Mouse (Mus musculus) kidney, postnatal 0 days (tissue): ENCODE results near the gene Arpc4. TPM values are rescaled to one million over a fixed set of nuclear protein-coding genes. Genes with fewer than 3 reads are reported as not detected.

Source experiments
- ATAC-seq: fragments of 200-750 bp; cut with Nextera tagmentation; replicated peaks from 2 replicates; pipeline ENCODE4 v1.8.0; 2017; ENCODE audit warnings: low read depth, moderate number of reproducible peaks, moderate TSS enrichment, moderate library complexity; ENCODE audit not compliant: low FRiP score
- DNase-seq: peaks from one replicate; pipeline ENCODE4 v3.0.0-alpha.2; 2016; ENCODE audit warnings: low spot score
- H3K27ac ChIP-seq: fragments of 300-500 bp; sonication (generic); 2 replicates; pipeline ENCODE4 v1.5.1; 2014; ENCODE audit warnings: mild to moderate bottlenecking
- H3K27me3 ChIP-seq: fragments of 300-500 bp; sonication (generic); 2 replicates; pipeline ENCODE4 v1.6.1; 2014; ENCODE audit warnings: low read length, mixed read lengths; ENCODE audit not compliant: insufficient read depth
- H3K36me3 ChIP-seq: fragments of 300-500 bp; sonication (generic); 2 replicates; pipeline ENCODE4 v1.6.1; 2014; ENCODE audit warnings: low read length, mixed read lengths; ENCODE audit not compliant: insufficient read depth
- H3K4me1 ChIP-seq: fragments of 300-500 bp; sonication (generic); replicated peaks from 2 replicates; pipeline ENCODE4 v1.6.1; 2014; ENCODE audit warnings: antibody characterized with exemption, low read length, mixed read lengths; ENCODE audit not compliant: insufficient read depth
- H3K4me2 ChIP-seq: fragments of 300-500 bp; sonication (generic); 2 replicates; pipeline ENCODE4 v1.6.1; 2014; ENCODE audit warnings: mild to moderate bottlenecking, low read length, moderate library complexity, mixed read lengths
- H3K4me3 ChIP-seq: fragments of 300-500 bp; sonication (generic); replicated peaks from 2 replicates; pipeline ENCODE4 v1.5.1; 2014; ENCODE audit warnings: low read depth, low read length
- H3K9ac ChIP-seq: fragments of 300-500 bp; sonication (generic); 2 replicates; pipeline ENCODE4 v1.6.1; 2014; ENCODE audit warnings: low read depth, low read length
- H3K9me3 ChIP-seq: fragments of 300-500 bp; sonication (generic); replicated peaks from 2 replicates; pipeline ENCODE4 v1.6.1; 2016; ENCODE audit warnings: low read length, inconsistent platforms, mixed read lengths
- CTCF ChIP-seq: IDR thresholded peaks from 2 replicates; pipeline ENCODE4 v1.5.1; 2016; ENCODE audit warnings: antibody characterized with exemption, low read depth, mild to moderate bottlenecking, moderate library complexity
- WGBS: fragments of 180-500 bp; shearing (Covaris S2); extraction: QIAGEN DNeasy Blood & Tissue Kit; methylation state at CpG from one replicate; pipeline ENCODE4 v1.1.7; 2014; 5-methylcytosine and 5-hydroxymethylcytosine counted together
- polyA plus RNA-seq: library from polyadenylated mRNA; unstranded; fragments of >200 nt; fragmentation: Nextera tagmentation; extraction: Ambion mirVana; gene quantifications from 2 replicates; pipeline ENCODE4 v1.2.1, GENCODE M21; 2015

Gene Arpc4
- polyA plus RNA-seq, 1 experiment from 2014 or later: 375 TPM

GRCm38 (mm10) chr6:113393951-113394350 lies 16.0 kb downstream of the Arpc4 start:
- Histone ChIP-seq H3K36me3 (peaks cover 17% of the 10 kb centered on the region), H3K4me1 (0 out of 2 replicates have a peak, but pooled peaks cover 5% of the 10 kb centered on the region), H3K4me2 (no peak overlapping the region), H3K9me3 (no peaks in the 10 kb centered on the region), H3K9ac (no peak overlapping the region), H3K27ac (no peak overlapping the region), H3K4me3 (no peak overlapping the region), H3K27me3 (no peaks in the 10 kb centered on the region)
- no peak for TF ChIP-seq CTCF
- 85% methylated on average over 6 of the region's 6 CpGs for WGBS
- DNase-seq (no peak), ATAC-seq (no peak)

GRCm38 (mm10) chr6:113394811-113395210 lies 16.9 kb downstream of the Arpc4 start:
- ATAC-seq: no peak

GRCm38 (mm10) chr6:113395501-113395900 lies 17.6 kb downstream of the Arpc4 start:
- ATAC-seq: no peak

More at GRCm38 (mm10) chr6:113394811-113395210, 16.9 kb downstream of the Arpc4 start:
- DNase-seq: no peak
- TF ChIP-seq CTCF: no peak
- Histone ChIP-seq H3K9me3 (no peaks in the 10 kb centered on the region), H3K4me2 (no peak overlapping the region), H3K9ac (no peak overlapping the region), H3K27ac (no peak overlapping the region), H3K4me3 (no peak overlapping the region), H3K36me3 (peaks cover 11% of the 10 kb centered on the region; the same call in 1 of the 2 replicates), H3K4me1 (0 out of 2 replicates have a peak, but pooled peaks cover 5% of the 10 kb centered on the region), H3K27me3 (no peaks in the 10 kb centered on the region)
- 83% methylated on average over 11 of the region's 11 CpGs for WGBS

GRCm38 (mm10) chr6:113396270-113397030 lies 18.5 kb downstream of the Arpc4 start:
- no peak for DNase-seq
- H3K27me3 ChIP-seq: no peaks in the 10 kb centered on the region

More at GRCm38 (mm10) chr6:113395501-113395900, 17.6 kb downstream of the Arpc4 start:
- Histone ChIP-seq H3K9ac (no peak overlapping the region), H3K36me3 (peaks cover 6% of the 10 kb centered on the region; the same call in 1 of the 2 replicates), H3K27ac (no peak overlapping the region), H3K4me3 (no peak overlapping the region), H3K9me3 (no peaks in the 10 kb centered on the region), H3K27me3 (no peaks in the 10 kb centered on the region), H3K4me1 (0 out of 2 replicates have a peak, but pooled peaks cover 5% of the 10 kb centered on the region), H3K4me2 (no peak overlapping the region)
- TF ChIP-seq CTCF: no peak
- DNase-seq: no peak
- WGBS: 95% methylated on average over 6 of the region's 6 CpGs

GRCm38 (mm10) chr6:113402094-113402493 lies 24.2 kb downstream of the Arpc4 start:
- no peaks in the 10 kb centered on the region for H3K36me3 ChIP-seq
- H3K4me3 ChIP-seq: no peak overlapping the region
- H3K4me2 ChIP-seq: no peak overlapping the region
- 94% methylated on average over 13 of the region's 13 CpGs for WGBS
- no peaks in the 10 kb centered on the region for H3K9me3 ChIP-seq
- ATAC-seq (no peak), DNase-seq (no peak)
- H3K9ac ChIP-seq: no peak overlapping the region
- H3K27ac ChIP-seq: no peak overlapping the region
- TF ChIP-seq CTCF: no peak
- no peaks in the 10 kb centered on the region for H3K4me1 ChIP-seq
- no peaks in the 10 kb centered on the region for H3K27me3 ChIP-seq

More at GRCm38 (mm10) chr6:113396270-113397030, 18.5 kb downstream of the Arpc4 start:
- no peaks in the 10 kb centered on the region for H3K36me3 ChIP-seq
- H3K27ac ChIP-seq: no peak overlapping the region
- no peaks in the 10 kb centered on the region for H3K9me3 ChIP-seq
- no peak for ATAC-seq
- no peak for TF ChIP-seq CTCF
- WGBS: 84% methylated on average over 10 of the region's 10 CpGs
- H3K4me3 ChIP-seq: no peak overlapping the region
- no peak overlapping the region for H3K9ac ChIP-seq
- no peak overlapping the region for H3K4me2 ChIP-seq
- 0 out of 2 replicates have a peak, but pooled peaks cover 5% of the 10 kb centered on the region for H3K4me1 ChIP-seq

- no peaks in the 10 kb centered on the region for H3K9me3 ChIP-seq
- H3K4me1 ChIP-seq: no peaks in the 10 kb centered on the region
- WGBS: 74% methylated on average over 12 of the region's 12 CpGs
- no peaks in the 10 kb centered on the region for H3K36me3 ChIP-seq
- no peak for TF ChIP-seq CTCF
- ATAC-seq (peak; percentile 79), DNase-seq (no peak)
- H3K4me2 ChIP-seq: no peak overlapping the region
- no peak overlapping the region for H3K9ac ChIP-seq
- no peaks in the 10 kb centered on the region for H3K27me3 ChIP-seq
- no peak overlapping the region for H3K27ac ChIP-seq
- H3K4me3 ChIP-seq: no peak overlapping the region
Measured at GRCm38 (mm10) chr6:113404649-113405448, 26.9 kb downstream of the Arpc4 start.
